Mouse (Mus musculus): Measurements from ENCODE around the gene Dusp19. TPM values are rescaled to one million over a fixed set of nuclear protein-coding genes. Genes with fewer than 3 reads are reported as not detected.

Gene Dusp19
- total RNA-seq, 2 experiments from 2014 or later: 3.1 to 4.6 TPM

DNA sequence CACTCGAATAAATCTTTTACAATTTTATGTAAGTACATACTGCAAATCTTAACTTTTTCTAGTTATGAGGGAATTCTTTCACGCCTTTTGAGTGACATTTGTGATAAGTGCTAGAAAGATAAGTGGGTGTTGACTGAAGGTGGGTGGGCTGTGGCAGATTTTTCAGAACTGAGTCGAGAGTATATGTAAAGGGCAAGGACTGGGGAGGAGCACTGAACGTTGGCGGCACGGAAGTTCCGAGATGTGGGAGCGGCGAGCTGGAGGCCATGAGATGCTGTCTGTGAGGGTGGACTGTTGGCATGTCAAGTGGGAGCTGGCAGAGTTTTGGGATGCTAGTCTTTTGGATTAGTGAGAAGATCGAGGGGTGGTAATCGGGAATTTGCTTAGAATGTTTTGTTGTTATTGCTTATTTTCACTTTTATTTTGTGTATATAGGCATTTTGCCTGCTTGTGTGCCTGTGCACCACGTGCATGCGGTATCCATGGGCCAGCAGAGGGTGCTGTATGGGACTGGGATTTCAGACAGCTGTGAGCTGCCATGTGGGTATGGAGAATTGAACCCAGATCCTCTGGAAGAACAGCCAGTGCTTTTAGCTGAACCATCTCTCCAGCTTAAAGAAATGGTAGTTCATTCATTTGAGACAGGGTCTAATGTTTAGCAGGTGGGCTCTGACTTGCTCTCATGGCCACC lies 15.6 kb downstream of the Dusp19 start:
- ATAC-seq (ENCODE audit: poor library complexity, severe bottlenecking): no peak

GRCm38 (mm10) chr2:80638364-80639241 lies 21.8 kb downstream of the Dusp19 start:
- ATAC-seq (ENCODE audit: poor library complexity, severe bottlenecking): peak; percentile 98

GRCm38 (mm10) chr2:80639398-80639797 lies 22.6 kb downstream of the Dusp19 start:
- no peak for ATAC-seq (ENCODE audit: poor library complexity, severe bottlenecking)

DNA sequence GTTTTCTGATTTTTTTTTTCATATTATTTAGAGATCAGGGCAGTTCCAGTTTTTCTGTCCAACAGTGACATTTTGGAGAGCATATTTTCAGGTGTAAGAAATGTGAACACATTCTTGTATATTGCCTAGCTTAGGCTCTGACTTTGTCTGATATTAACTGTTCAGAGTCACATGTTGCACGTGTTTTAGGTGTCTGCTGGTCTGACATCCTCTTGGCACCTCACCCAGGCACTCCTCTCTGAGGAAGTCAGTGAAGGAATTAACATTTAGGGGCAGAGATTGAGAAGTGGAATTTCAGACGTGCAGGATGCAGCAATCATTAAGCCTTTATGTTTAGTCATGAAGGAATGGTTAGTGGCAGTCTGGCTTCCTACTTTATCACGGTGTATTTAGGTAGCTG lies 23.0 kb downstream of the Dusp19 start:
- no peak for ATAC-seq (ENCODE audit: poor library complexity, severe bottlenecking)

GRCm38 (mm10) chr2:80661414-80661813 lies 44.6 kb downstream of the Dusp19 start:
- peak; percentile 21; the same call in 1 of the 2 replicates for ATAC-seq (ENCODE audit: poor library complexity, severe bottlenecking)

GRCm38 (mm10) chr2:80662682-80663081 lies 45.8 kb downstream of the Dusp19 start:
- ATAC-seq (ENCODE audit: poor library complexity, severe bottlenecking): no peak

DNA sequence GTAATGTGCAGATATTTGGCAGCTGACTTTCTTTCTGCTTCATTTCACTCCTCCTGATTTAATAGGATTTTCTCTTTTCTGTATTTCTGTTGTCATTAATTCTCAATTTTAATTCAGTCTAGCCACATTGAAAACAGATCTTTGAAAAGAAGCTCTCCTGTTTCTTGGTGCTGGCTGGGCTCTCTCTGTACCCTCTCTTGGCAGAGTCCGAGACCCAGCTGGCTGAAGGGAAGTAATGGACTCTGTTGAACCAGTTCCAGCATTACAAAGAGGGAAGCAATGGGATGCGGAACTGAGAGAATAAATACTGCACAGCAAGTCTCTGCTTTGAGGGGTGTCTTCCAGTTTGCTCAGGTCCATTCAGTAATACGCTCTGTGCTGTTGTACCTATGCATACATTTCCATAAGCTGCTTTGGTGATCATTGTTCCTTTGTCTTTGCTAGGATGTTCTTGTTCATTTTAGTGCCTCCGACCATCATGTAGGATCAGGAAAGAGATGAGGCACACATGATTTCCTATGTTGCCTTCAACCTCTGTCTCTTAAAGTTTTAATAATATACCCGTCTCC lies 50.6 kb downstream of the Dusp19 start:
- ATAC-seq (ENCODE audit: poor library complexity, severe bottlenecking): no peak

DNA sequence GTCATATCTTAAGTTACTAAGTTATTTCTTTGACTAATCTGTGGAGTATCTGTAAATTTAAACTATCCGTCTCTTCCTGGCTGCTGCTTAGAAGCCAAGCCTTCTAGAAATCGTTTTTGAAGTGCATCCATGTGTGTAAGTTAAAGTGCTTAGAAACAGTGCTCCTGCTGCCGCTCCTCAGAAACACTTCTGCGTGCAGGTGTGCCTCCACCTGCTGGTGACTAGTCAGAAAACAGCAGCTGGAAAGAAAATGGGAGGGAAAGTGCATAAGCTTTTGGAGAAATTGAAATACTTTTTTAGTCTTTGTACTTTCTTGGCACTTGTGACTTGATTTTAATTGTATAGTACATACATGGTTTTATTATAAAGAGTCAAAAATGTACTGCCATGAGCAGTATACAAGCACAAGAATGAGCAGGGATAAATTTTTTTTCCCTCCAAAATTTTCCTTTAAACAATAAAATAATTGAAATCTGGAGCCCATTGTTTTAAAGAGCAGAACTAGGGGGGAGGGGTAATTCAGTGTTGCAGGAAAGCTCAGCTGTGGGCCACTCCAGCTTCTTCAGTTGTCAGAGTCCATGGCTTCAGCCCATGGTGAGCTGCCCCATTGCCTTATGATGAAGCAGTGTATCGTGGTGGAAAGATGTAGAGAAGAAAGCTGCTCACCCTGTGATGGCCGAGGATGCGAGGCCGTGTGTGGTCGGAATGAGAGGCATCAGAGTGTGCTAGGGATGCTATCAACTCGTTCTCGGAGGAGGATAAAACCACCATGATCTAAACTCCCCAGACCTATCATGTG lies 53.2 kb downstream of the Dusp19 start:
- ATAC-seq (ENCODE audit: poor library complexity, severe bottlenecking): no peak

DNA sequence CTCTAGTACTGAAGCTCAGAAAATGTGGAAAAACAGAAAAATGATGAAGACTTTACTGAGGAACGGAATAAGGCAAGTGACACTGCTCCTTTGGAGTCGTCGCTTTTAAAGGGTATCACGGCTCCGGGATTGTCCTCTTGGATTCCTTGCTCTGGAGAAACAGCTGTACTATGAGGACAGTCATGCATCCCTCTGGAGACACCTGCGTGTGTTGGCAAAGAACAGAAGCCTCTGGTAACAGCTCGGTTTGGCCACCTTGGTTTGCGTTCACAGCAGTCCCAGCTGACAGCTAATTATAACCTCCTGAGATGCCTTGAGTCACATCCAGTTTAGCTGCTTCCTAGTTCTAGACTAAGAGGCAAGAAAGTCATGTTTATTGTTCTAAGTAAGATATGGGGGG lies 62.0 kb downstream of the Dusp19 start:
- ATAC-seq (ENCODE audit: poor library complexity, severe bottlenecking): no peak

Other genes starting within 250 kb of the Dusp19 start
- not detected in 2 replicates for gene Frzb, start 169.4 kb upstream of the Dusp19 start, total RNA-seq (2015)
- gene Frzb, start 169.4 kb upstream of the Dusp19 start, total RNA-seq (2017): not detected in 2 replicates
- 0.40 and 0.73 TPM in 2 replicates for gene Nckap1, start 35.7 kb upstream of the Dusp19 start, total RNA-seq (2015)
- 0.81 TPM in 2 replicates for gene Nckap1, start 35.7 kb upstream of the Dusp19 start, total RNA-seq (2017)
- 22.4 and 32.9 TPM in 2 replicates for gene Nup35, start 191 bp downstream of the Dusp19 start, total RNA-seq (2015)
- 23.7 and 31.8 TPM in 2 replicates for gene Nup35, start 191 bp downstream of the Dusp19 start, total RNA-seq (2017)